In genomic region chr11:105292124-105293071, GRCm38 (mm10) we compare ENCODE assay signal across 7 mouse cellular contexts. TPM values are rescaled to one million over a fixed set of nuclear protein-coding genes. Genes with fewer than 3 reads are reported as not detected.
DNase-seq lines count a peak whose midpoint lies in the region; ATAC-seq and TF ChIP-seq lines count a peak whose summit lies in the region.

Gene Mrc2, plus strand, starts transcription at chr11:105292643.

- peaks cover 2 to 15% of the 10 kb centered on the region in 2 experiments; a peak in 2 of 4 replicates for H3K4me1 ChIP-seq in ES-E14 (ENCODE audit: control insufficient read depth in 2 of 2, insufficient read depth in 2 of 2, low read length in 2 of 2, poor library complexity in 1 of 2)
- peaks cover 69% of the 10 kb centered on the region for H3K4me1 ChIP-seq in forebrain, embryonic 10.5 days
- H3K4me1 ChIP-seq in heart, embryonic 15.5 days (replicated peaks), result peaks cover 35% of the 10 kb centered on the region
- peaks cover 2% of the 10 kb centered on the region; the same call in 1 of the 2 replicates for H3K4me1 ChIP-seq in stomach, postnatal 0 days (replicated peaks; ENCODE audit: control insufficient read depth, insufficient read depth)

- 0 out of 2 replicates have a peak, but pooled peaks cover 8% of the 10 kb centered on the region for H3K27me3 ChIP-seq in forebrain, embryonic 10.5 days (ENCODE audit: poor library complexity, severe bottlenecking)
- H3K27me3 ChIP-seq in heart, embryonic 15.5 days, result peaks cover 13% of the 10 kb centered on the region
- H3K27me3 ChIP-seq in stomach, postnatal 0 days (ENCODE audit: control insufficient read depth, insufficient read depth, low read length), result no peaks in the 10 kb centered on the region

- TF ChIP-seq CTCF in stomach, postnatal 0 days (IDR thresholded peaks at IDR 0.05; ENCODE audit: low read depth), result no peak

- peak within 1 kb of the TSS; percentile 70 for H3K9ac ChIP-seq in ES-E14 (ENCODE audit: insufficient read depth, low read depth, low read length, poor library complexity, severe bottlenecking)
- H3K9ac ChIP-seq in heart, embryonic 15.5 days, result peak within 1 kb of the TSS; percentile 66
- H3K9ac ChIP-seq in stomach, postnatal 0 days (ENCODE audit: low read length), result peak within 1 kb of the TSS; percentile 56

- no peak within 1 kb of the TSS for H3K27ac ChIP-seq in ES-E14 (ENCODE audit: insufficient read depth, low read depth, low read length, poor library complexity, severe bottlenecking)
- peak within 1 kb of the TSS; percentile 98 for H3K27ac ChIP-seq in forebrain, embryonic 10.5 days
- peak within 1 kb of the TSS; percentile 83 for H3K27ac ChIP-seq in heart, embryonic 15.5 days
- H3K27ac ChIP-seq in stomach, postnatal 0 days (replicated peaks), result peak within 1 kb of the TSS; percentile 76

- ATAC-seq in heart, embryonic 15.5 days (replicated peaks; ENCODE audit: insufficient number of reproducible peaks, insufficient read depth, low FRiP score, low read depth), result peak; percentile 66
- peak; percentile 41 for ATAC-seq in megakaryocyte progenitor cell, adult 5-6 weeks (replicated peaks; ENCODE audit: poor library complexity)
- peak; percentile 71 for ATAC-seq in stomach, postnatal 0 days (ENCODE audit: low FRiP score, low TSS enrichment)

- no peaks in the 10 kb centered on the region for H3K9me3 ChIP-seq in ES-E14 (ENCODE audit: control insufficient read depth, insufficient read depth, low read depth, low read length)
- no peaks in the 10 kb centered on the region for H3K9me3 ChIP-seq in forebrain, embryonic 10.5 days
- H3K9me3 ChIP-seq in heart, embryonic 15.5 days (replicated peaks), result no peaks in the 10 kb centered on the region
- no peaks in the 10 kb centered on the region for H3K9me3 ChIP-seq in stomach, postnatal 0 days (ENCODE audit: control insufficient read depth, low read length)

- DNase-seq in ES-E14 (ENCODE audit: low read depth, low spot score) (peak; percentile 43), adipocyte (ENCODE audit: low spot score) (peak; percentile 67)
- peak; percentile 82 for DNase-seq in forebrain, embryonic 10.5 days (ENCODE audit: extremely low spot score, low spot score)
- peak; percentile 64 to 82 for DNase-seq in kidney, postnatal 25 days
- DNase-seq in stomach, postnatal 0 days (ENCODE audit: low spot score), result peak; percentile 55

- H3K4me2 ChIP-seq in heart, embryonic 15.5 days, result peak within 1 kb of the TSS; percentile 97
- H3K4me2 ChIP-seq in stomach, postnatal 0 days (replicated peaks; ENCODE audit: low read depth), result peak within 1 kb of the TSS; percentile 68

- H3K4me3 ChIP-seq in ES-E14 (ENCODE audit: insufficient read depth in 1 of 2, low read depth in 1 of 2, low read length in 2 of 2, poor library complexity in 1 of 2, severe bottlenecking in 1 of 2), result peak within 1 kb of the TSS; percentile 77 to 78
- H3K4me3 ChIP-seq in forebrain, embryonic 10.5 days, result peak within 1 kb of the TSS; percentile 76
- H3K4me3 ChIP-seq in heart, embryonic 15.5 days, result peak within 1 kb of the TSS; percentile 68
- peak within 1 kb of the TSS; percentile 55 for H3K4me3 ChIP-seq in stomach, postnatal 0 days (ENCODE audit: low read depth, low read length)

- in situ Hi-C loops in ES-E14 (cut with MboI; ENCODE audit: low sequenced_read_pairs in 2 of 2, unreplicated experiment in 2 of 2), result no loop called here

- under 1% methylated on average over 74 of the region's 75 CpGs for WGBS in forebrain, embryonic 10.5 days
- under 1% methylated on average over 72 of the region's 75 CpGs for WGBS in heart, embryonic 15.5 days
- WGBS in stomach, postnatal 0 days, result under 1% methylated on average over 59 of the region's 75 CpGs

- no peaks in the 10 kb centered on the region for H3K36me3 ChIP-seq in ES-E14 (ENCODE audit: control insufficient read depth, insufficient read depth, low read length, poor library complexity, severe bottlenecking)
- H3K36me3 ChIP-seq in forebrain, embryonic 10.5 days (replicated peaks), result peaks cover 37% of the 10 kb centered on the region
- H3K36me3 ChIP-seq in heart, embryonic 15.5 days, result 0 out of 2 replicates have a peak, but pooled peaks cover 3% of the 10 kb centered on the region
- H3K36me3 ChIP-seq in stomach, postnatal 0 days (ENCODE audit: control insufficient read depth, insufficient read depth, low read length), result no peaks in the 10 kb centered on the region

- no peak for TF ChIP-seq EP300 in stomach, postnatal 0 days (optimal IDR thresholded peaks at IDR 0.05)

TF ChIP-seq in ES-E14, 5 proteins besides CTCF, POLR2A, EP300 and RAD21:
- TF ChIP-seq HCFC1 (IDR thresholded peaks at IDR 0.05; ENCODE audit: borderline replicate concordance, insufficient read depth, low read length) (no peak), ZC3H11A (IDR thresholded peaks at IDR 0.05; ENCODE audit: borderline replicate concordance, low read depth, low read length) (no peak), CHD2 (IDR thresholded peaks at IDR 0.05; ENCODE audit: low read depth, low read length) (no peak), MAFK (IDR thresholded peaks at IDR 0.05; ENCODE audit: insufficient read depth, low read depth, low read length) (no peak)

RNA-seq across cellular contexts. Expression of gene Mrc2, which starts in this region (rescaled TPM):
- total RNA-seq in ES-E14 (2012; rRNA removed), result 15.9 and 16.5 TPM in 2 replicates
- polyA plus RNA-seq in forebrain, embryonic 10.5 days (2016; fragmentation: Nextera tagmentation; extraction: Ambion mirVana), result 19.1 and 20.4 TPM in 2 replicates
- 8.0 and 11.7 TPM in 2 replicates for polyA plus RNA-seq in heart, embryonic 15.5 days (2015; fragmentation: Nextera tagmentation; extraction: Ambion mirVana)
- total RNA-seq in megakaryocyte progenitor cell, adult 5-6 weeks (2015), result not detected in 2 replicates
- 0.41 TPM in 1 of 2 replicates, not detected in the other for total RNA-seq in megakaryocyte progenitor cell, adult 5-6 weeks (2017)
- 2.9 and 3.7 TPM in 2 replicates for polyA plus RNA-seq in stomach, postnatal 0 days (2015; fragmentation: Nextera tagmentation; extraction: Ambion mirVana)

Comparison
In these comparisons a context has a peak if more than half of its experiments do, and no peak if none do; other contexts are left out.
1. RNA of gene Mrc2 (total RNA-seq): 15.9 to 16.5 TPM in ES-E14; 0.41 TPM in megakaryocyte progenitor cell, adult 5-6 weeks; every median in the first group is over 10 times any median in the second.
2. Peak in ATAC-seq in megakaryocyte progenitor cell, adult 5-6 weeks; RNA of the gene not detected or under 1 TPM.
3. Peak in every context shown above with its lines, with median percentiles within 50 percentile points of each other: DNase-seq, H3K4me3 ChIP-seq, H3K9ac ChIP-seq and ATAC-seq.